Mouse (Mus musculus) limb, embryonic 14.5 days (tissue): Measurements from ENCODE around the gene Xk. TPM values are rescaled to one million over a fixed set of nuclear protein-coding genes. Genes with fewer than 3 reads are reported as not detected.

Experiments
- polyA plus RNA-seq, 2 experiments: library from polyadenylated mRNA; depleted of rRNA in 1 of 2; stranded (reverse) in 1 of 2; unstranded in 1 of 2; fragments of >200 nt; fragmentation: Nextera tagmentation in 1 of 2; extraction: Ambion mirVana in 1 of 2; gene quantifications; 2 replicates each; pipeline versions ENCODE4 v1.2.1 to v1.2.3; 2012 to 2014

Xk gene
- polyA plus RNA-seq, 2 experiments, result 0.80 to 0.84 TPM

Other genes starting within 250 kb of the Xk start
- gene Fthl17e, start 239.3 kb upstream of the Xk start, polyA plus RNA-seq (2012; rRNA removed), result not detected in 2 replicates
- not detected in 2 replicates for gene Fthl17e, start 239.3 kb upstream of the Xk start, polyA plus RNA-seq (2014; fragmentation: Nextera tagmentation; extraction: Ambion mirVana)
- gene Fthl17f, start 209.7 kb upstream of the Xk start, polyA plus RNA-seq (2012; rRNA removed), result not detected in 2 replicates
- gene Fthl17f, start 209.7 kb upstream of the Xk start, polyA plus RNA-seq (2014; fragmentation: Nextera tagmentation; extraction: Ambion mirVana), result not detected in 2 replicates
- gene 4930402K13Rik, start 168.2 kb upstream of the Xk start, polyA plus RNA-seq (2012; rRNA removed), result not detected in 2 replicates
- gene 4930402K13Rik, start 168.2 kb upstream of the Xk start, polyA plus RNA-seq (2014; fragmentation: Nextera tagmentation; extraction: Ambion mirVana), result not detected in 2 replicates
- gene Lancl3, start 72.9 kb upstream of the Xk start, polyA plus RNA-seq (2012; rRNA removed), result 0.29 and 0.60 TPM in 2 replicates
- 0.63 and 0.93 TPM in 2 replicates for gene Lancl3, start 72.9 kb upstream of the Xk start, polyA plus RNA-seq (2014; fragmentation: Nextera tagmentation; extraction: Ambion mirVana)
- gene Gm14862, start 15.9 kb upstream of the Xk start, polyA plus RNA-seq (2012; rRNA removed), result not detected in 2 replicates
- gene Gm14862, start 15.9 kb upstream of the Xk start, polyA plus RNA-seq (2014; fragmentation: Nextera tagmentation; extraction: Ambion mirVana), result not detected in 2 replicates
- gene H2al1m, start 11.0 kb downstream of the Xk start, polyA plus RNA-seq (2012; rRNA removed), result 0.85 TPM in 1 of 2 replicates, not detected in the other
- gene H2al1m, start 11.0 kb downstream of the Xk start, polyA plus RNA-seq (2014; fragmentation: Nextera tagmentation; extraction: Ambion mirVana), result not detected in 2 replicates
- not detected in 2 replicates for gene H2al1k, start 77.9 kb downstream of the Xk start, polyA plus RNA-seq (2012; rRNA removed)
- not detected in 2 replicates for gene H2al1k, start 77.9 kb downstream of the Xk start, polyA plus RNA-seq (2014; fragmentation: Nextera tagmentation; extraction: Ambion mirVana)
- gene Cybb, start 215.0 kb downstream of the Xk start, polyA plus RNA-seq (2012; rRNA removed), result 0.83 and 1.1 TPM in 2 replicates
- 3.1 and 3.8 TPM in 2 replicates for gene Cybb, start 215.0 kb downstream of the Xk start, polyA plus RNA-seq (2014; fragmentation: Nextera tagmentation; extraction: Ambion mirVana)